Mouse (Mus musculus) liver, embryonic 14.5 days (tissue): ENCODE data around the gene Snw1.
A peak's percentile ranks its signal among the peaks of the same experiment; 100 is the strongest.

ENCODE experiments used
- CTCF ChIP-seq: IDR thresholded peaks from 2 replicates; pipeline ENCODE4 v1.5.1; 2016; ENCODE audit warnings: antibody characterized with exemption, low read depth, control low read depth
- EP300 ChIP-seq: IDR thresholded peaks from 2 replicates; pipeline ENCODE4 v1.6.1; 2016; ENCODE audit warnings: antibody characterized with exemption, low read depth

DNA sequence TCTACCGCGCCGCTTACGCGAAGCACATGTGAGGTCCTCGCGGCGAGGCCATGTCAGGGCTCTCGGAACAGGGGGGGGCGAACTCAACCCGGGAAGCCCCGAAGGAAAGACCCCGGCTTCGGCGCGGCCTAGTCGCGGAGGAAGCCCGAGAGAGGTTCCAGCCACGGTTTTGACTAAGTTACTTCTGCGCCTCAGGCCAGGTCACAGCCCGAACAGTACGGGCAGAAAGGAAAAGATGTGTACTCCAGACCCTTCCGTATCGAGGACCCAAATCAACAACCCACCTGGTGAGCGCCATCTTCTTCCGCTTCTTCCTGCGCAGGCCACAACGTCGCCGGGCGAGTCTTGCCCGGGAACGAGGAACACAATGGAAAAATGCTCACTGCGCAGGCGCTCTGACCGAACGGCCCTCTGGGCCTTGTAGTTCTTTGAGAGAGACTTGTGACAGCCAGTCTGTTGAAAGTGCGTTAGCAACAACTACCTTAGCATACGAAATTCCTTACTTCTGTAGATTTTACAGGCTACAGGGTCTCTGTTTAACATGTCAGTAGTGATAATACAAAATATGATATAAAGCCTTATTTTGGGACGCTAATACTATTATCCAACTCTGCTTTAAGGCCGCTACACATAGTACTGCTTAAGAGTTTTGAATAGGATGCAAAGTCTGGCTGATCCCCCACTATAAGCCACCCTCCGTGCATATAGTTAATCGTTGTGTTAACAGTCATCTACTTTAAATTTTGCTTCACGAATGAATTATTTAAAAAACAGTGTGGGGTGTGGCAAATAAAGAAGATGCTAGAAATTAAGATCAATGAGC, at the start of gene Snw1:
- no peak for TF ChIP-seq CTCF
- TF ChIP-seq EP300 = 0 out of 2 replicates have a peak, but pooled peaks have one; percentile 34
